Mouse (Mus musculus): ENCODE results near the gene Lnpk.

GRCm38 (mm10) chr2:74597169-74597568 lies 17.9 kb upstream of the Lnpk start:
- no peak for TF ChIP-seq GATA1 (IDR thresholded peaks at IDR 0.05; ENCODE audit: low read length)
- no peak for TF ChIP-seq TAL1 (IDR thresholded peaks at IDR 0.05; ENCODE audit: low read length)

All from erythroblast, embryonic 14.5 days (primary cell).